Mouse (Mus musculus): ENCODE measurements around the gene Cel.

GRCm38 (mm10) chr2:28530311-28530710, 32.9 kb downstream of the Cel start:
- no peak for TF ChIP-seq CTCF (IDR thresholded peaks at IDR 0.05; ENCODE audit: borderline replicate concordance, insufficient read depth, low read length)
- TF ChIP-seq POLR2A (IDR thresholded peaks at IDR 0.05; ENCODE audit: low read depth, low read length): no peak

Data from embryonic fibroblast, embryonic 13.5 days (primary cell).